Mouse (Mus musculus): Measurements from ENCODE around the gene C030005K15Rik. TPM values are rescaled to one million over a fixed set of nuclear protein-coding genes. Genes with fewer than 3 reads are reported as not detected.
"Not testable (repeated sequence)": the region's sequence is repeated elsewhere in the genome, so short reads cannot be mapped to it uniquely, and the experiment has no call there.

Gene C030005K15Rik
- total RNA-seq (2017) = not detected in 2 replicates

- ATAC-seq (replicated peaks; ENCODE audit: low read depth, poor library complexity, severe bottlenecking) = not testable (repeated sequence)
Observed at GRCm38 (mm10) chr10:97726655-97727054, at the start of gene C030005K15Rik. Gene C030005K15Rik, minus strand, starts transcription at chr10:97726755.

- no peak for ATAC-seq (replicated peaks; ENCODE audit: low read depth, poor library complexity, severe bottlenecking)
Observed at GRCm38 (mm10) chr10:97768171-97768749, 41.7 kb upstream of the C030005K15Rik start.

GRCm38 (mm10) chr10:97753821-97754220 lies 27.3 kb upstream of the C030005K15Rik start:
- ATAC-seq (replicated peaks; ENCODE audit: low read depth, poor library complexity, severe bottlenecking) = no peak

GRCm38 (mm10) chr10:97747231-97747630 lies 20.7 kb upstream of the C030005K15Rik start:
- ATAC-seq (replicated peaks; ENCODE audit: low read depth, poor library complexity, severe bottlenecking) = no peak

GRCm38 (mm10) chr10:97725929-97726328 lies 626 bp downstream of the C030005K15Rik start:
- ATAC-seq (replicated peaks; ENCODE audit: low read depth, poor library complexity, severe bottlenecking) = no peak

- no peak for ATAC-seq (replicated peaks; ENCODE audit: low read depth, poor library complexity, severe bottlenecking)
Observed at GRCm38 (mm10) chr10:97722709-97723108, 3.8 kb downstream of the C030005K15Rik start.

GRCm38 (mm10) chr10:97720625-97721024 lies 5.9 kb downstream of the C030005K15Rik start:
- ATAC-seq (replicated peaks; ENCODE audit: low read depth, poor library complexity, severe bottlenecking) = no peak

- no peak for ATAC-seq (replicated peaks; ENCODE audit: low read depth, poor library complexity, severe bottlenecking)
Observed at GRCm38 (mm10) chr10:97718021-97718420, 8.5 kb downstream of the C030005K15Rik start.

- no peak for ATAC-seq (replicated peaks; ENCODE audit: low read depth, poor library complexity, severe bottlenecking)
Observed at GRCm38 (mm10) chr10:97717233-97717632, 9.3 kb downstream of the C030005K15Rik start.

GRCm38 (mm10) chr10:97715289-97715906 lies 11.2 kb downstream of the C030005K15Rik start:
- no peak for ATAC-seq (replicated peaks; ENCODE audit: low read depth, poor library complexity, severe bottlenecking)

GRCm38 (mm10) chr10:97714584-97714983 lies 12.0 kb downstream of the C030005K15Rik start:
- no peak for ATAC-seq (replicated peaks; ENCODE audit: low read depth, poor library complexity, severe bottlenecking)

- ATAC-seq (replicated peaks; ENCODE audit: low read depth, poor library complexity, severe bottlenecking) = peak; percentile 87
Observed at GRCm38 (mm10) chr10:97712687-97713086, 13.9 kb downstream of the C030005K15Rik start.

GRCm38 (mm10) chr10:97704562-97704961 lies 22.0 kb downstream of the C030005K15Rik start:
- ATAC-seq (replicated peaks; ENCODE audit: low read depth, poor library complexity, severe bottlenecking) = peak; percentile 89

GRCm38 (mm10) chr10:97702321-97702720 lies 24.2 kb downstream of the C030005K15Rik start:
- ATAC-seq (replicated peaks; ENCODE audit: low read depth, poor library complexity, severe bottlenecking) = no peak

- no peak for ATAC-seq (replicated peaks; ENCODE audit: low read depth, poor library complexity, severe bottlenecking)
Observed at GRCm38 (mm10) chr10:97693398-97694135, 33.0 kb downstream of the C030005K15Rik start.

GRCm38 (mm10) chr10:97692913-97693312 lies 33.6 kb downstream of the C030005K15Rik start, which contains the start of gene Ccer1:
Gene Ccer1, plus strand, starts transcription at chr10:97693059.
- ATAC-seq (replicated peaks; ENCODE audit: low read depth, poor library complexity, severe bottlenecking) = no peak

GRCm38 (mm10) chr10:97689425-97689824 lies 37.1 kb downstream of the C030005K15Rik start:
- no peak for ATAC-seq (replicated peaks; ENCODE audit: low read depth, poor library complexity, severe bottlenecking)

GRCm38 (mm10) chr10:97687198-97687597 lies 39.4 kb downstream of the C030005K15Rik start:
- ATAC-seq (replicated peaks; ENCODE audit: low read depth, poor library complexity, severe bottlenecking) = no peak

- no peak for ATAC-seq (replicated peaks; ENCODE audit: low read depth, poor library complexity, severe bottlenecking)
Observed at GRCm38 (mm10) chr10:97682981-97683380, 43.6 kb downstream of the C030005K15Rik start.
